Mouse (Mus musculus): ENCODE measurements at regions not wholly inside any gene's neighbourhood (a gene's known extent, or its start where the extent isn't known, plus 50 kb on each side); places are given as distances from the start of the nearest gene placed in this dataset.

DNA sequence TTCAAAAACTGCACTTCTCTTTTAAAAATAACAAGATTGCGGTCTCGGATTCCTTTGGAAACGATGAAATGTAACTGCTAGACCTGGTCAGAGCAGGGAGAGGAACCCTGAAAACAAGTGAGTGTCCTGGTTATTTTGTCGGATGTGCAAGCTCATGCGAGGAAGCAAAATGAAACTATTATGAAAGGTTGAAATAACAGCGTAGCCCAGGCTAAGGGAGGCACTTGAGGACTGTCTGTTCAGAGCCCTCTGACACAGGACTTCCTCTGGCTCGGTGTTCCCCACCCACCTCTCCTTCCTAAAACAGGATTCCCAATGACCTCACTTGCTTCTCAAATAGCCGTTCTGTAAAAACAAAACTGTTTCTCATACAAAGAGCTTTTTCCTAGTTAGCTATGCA lies 51.3 kb upstream of the S1pr1 start:
- Histone ChIP-seq H3K4me1 (ENCODE audit: control insufficient read depth, insufficient read depth, low read length) (peaks cover 15% of the 10 kb centered on the region), H3K27ac (ENCODE audit: low read depth, low read length) (peak overlapping the region; percentile 51), H3K9ac (ENCODE audit: low read depth, low read length) (no peak overlapping the region), H3K4me3 (ENCODE audit: low read depth, low read length) (no peak overlapping the region), H3K9me3 (replicated peaks; ENCODE audit: control insufficient read depth, low read length) (no peaks in the 10 kb centered on the region), H3K27me3 (ENCODE audit: control insufficient read depth, insufficient read depth, low read length) (no peaks in the 10 kb centered on the region), H3K4me2 (peak overlapping the region; percentile 23), H3K36me3 (ENCODE audit: control insufficient read depth, insufficient read depth, low read length) (no peaks in the 10 kb centered on the region)
- 47% methylated on average over 8 of the region's 8 CpGs for whole genome bisulfite sequencing (ENCODE audit: insufficient replicate concordance)
- 0 out of 2 replicates have a peak, but pooled peaks have one; percentile 64 for ATAC-seq (replicated peaks; ENCODE audit: insufficient number of reproducible peaks, low FRiP score, low TSS enrichment)

GRCm38 (mm10) chr3:115768290-115768689 lies 53.4 kb upstream of the S1pr1 start:
- Histone ChIP-seq H3K9ac (ENCODE audit: low read depth, low read length) (no peak overlapping the region), H3K4me3 (ENCODE audit: low read depth, low read length) (no peak overlapping the region), H3K27ac (ENCODE audit: low read depth, low read length) (peak overlapping the region; percentile 7; the same call in 1 of the 2 replicates), H3K4me2 (no peak overlapping the region), H3K27me3 (ENCODE audit: control insufficient read depth, insufficient read depth, low read length) (no peaks in the 10 kb centered on the region), H3K9me3 (replicated peaks; ENCODE audit: control insufficient read depth, low read length) (no peaks in the 10 kb centered on the region), H3K4me1 (ENCODE audit: control insufficient read depth, insufficient read depth, low read length) (peaks cover 9% of the 10 kb centered on the region), H3K36me3 (ENCODE audit: control insufficient read depth, insufficient read depth, low read length) (no peaks in the 10 kb centered on the region)
- no peak for ATAC-seq (replicated peaks; ENCODE audit: insufficient number of reproducible peaks, low FRiP score, low TSS enrichment)
- WGBS (ENCODE audit: insufficient replicate concordance), result 57% methylated on average over 1 of the region's 1 CpGs

GRCm38 (mm10) chr3:115768761-115769530 lies 54.1 kb upstream of the S1pr1 start:
- Histone ChIP-seq H3K27me3 (ENCODE audit: control insufficient read depth, insufficient read depth, low read length) (no peaks in the 10 kb centered on the region), H3K4me2 (no peak overlapping the region), H3K27ac (ENCODE audit: low read depth, low read length) (no peak overlapping the region), H3K36me3 (ENCODE audit: control insufficient read depth, insufficient read depth, low read length) (no peaks in the 10 kb centered on the region), H3K9ac (ENCODE audit: low read depth, low read length) (no peak overlapping the region), H3K9me3 (replicated peaks; ENCODE audit: control insufficient read depth, low read length) (no peaks in the 10 kb centered on the region), H3K4me1 (ENCODE audit: control insufficient read depth, insufficient read depth, low read length) (peaks cover 4% of the 10 kb centered on the region; the same call in 1 of the 2 replicates), H3K4me3 (ENCODE audit: low read depth, low read length) (no peak overlapping the region)
- ATAC-seq (replicated peaks; ENCODE audit: insufficient number of reproducible peaks, low FRiP score, low TSS enrichment), result no peak
- whole genome bisulfite sequencing (ENCODE audit: insufficient replicate concordance), result 70% methylated on average over 19 of the region's 19 CpGs

GRCm38 (mm10) chr3:115772676-115773075 lies 57.8 kb upstream of the S1pr1 start:
- no peak overlapping the region for H3K9ac ChIP-seq (ENCODE audit: low read depth, low read length)
- no peaks in the 10 kb centered on the region for H3K36me3 ChIP-seq (ENCODE audit: control insufficient read depth, insufficient read depth, low read length)
- H3K4me2 ChIP-seq, result no peak overlapping the region
- H3K4me3 ChIP-seq (ENCODE audit: low read depth, low read length), result no peak overlapping the region
- H3K4me1 ChIP-seq (ENCODE audit: control insufficient read depth, insufficient read depth, low read length), result 0 out of 2 replicates have a peak, but pooled peaks cover 3% of the 10 kb centered on the region
- no peak for ATAC-seq (replicated peaks; ENCODE audit: insufficient number of reproducible peaks, low FRiP score, low TSS enrichment)
- WGBS (ENCODE audit: insufficient replicate concordance), result 76% methylated on average over 5 of the region's 5 CpGs
- no peak overlapping the region for H3K27ac ChIP-seq (ENCODE audit: low read depth, low read length)
- no peaks in the 10 kb centered on the region for H3K27me3 ChIP-seq (ENCODE audit: control insufficient read depth, insufficient read depth, low read length)
- no peaks in the 10 kb centered on the region for H3K9me3 ChIP-seq (replicated peaks; ENCODE audit: control insufficient read depth, low read length)

GRCm38 (mm10) chr3:115774321-115774720 lies 59.4 kb upstream of the S1pr1 start:
- no peak overlapping the region for H3K4me2 ChIP-seq
- H3K4me3 ChIP-seq (ENCODE audit: low read depth, low read length), result no peak overlapping the region
- 78% methylated on average over 8 of the region's 8 CpGs for WGBS (ENCODE audit: insufficient replicate concordance)
- no peak overlapping the region for H3K27ac ChIP-seq (ENCODE audit: low read depth, low read length)
- 0 out of 2 replicates have a peak, but pooled peaks cover 3% of the 10 kb centered on the region for H3K4me1 ChIP-seq (ENCODE audit: control insufficient read depth, insufficient read depth, low read length)
- H3K9me3 ChIP-seq (replicated peaks; ENCODE audit: control insufficient read depth, low read length), result no peaks in the 10 kb centered on the region
- H3K9ac ChIP-seq (ENCODE audit: low read depth, low read length), result no peak overlapping the region
- H3K36me3 ChIP-seq (ENCODE audit: control insufficient read depth, insufficient read depth, low read length), result no peaks in the 10 kb centered on the region
- ATAC-seq (replicated peaks; ENCODE audit: insufficient number of reproducible peaks, low FRiP score, low TSS enrichment), result no peak
- H3K27me3 ChIP-seq (ENCODE audit: control insufficient read depth, insufficient read depth, low read length), result no peaks in the 10 kb centered on the region

DNA sequence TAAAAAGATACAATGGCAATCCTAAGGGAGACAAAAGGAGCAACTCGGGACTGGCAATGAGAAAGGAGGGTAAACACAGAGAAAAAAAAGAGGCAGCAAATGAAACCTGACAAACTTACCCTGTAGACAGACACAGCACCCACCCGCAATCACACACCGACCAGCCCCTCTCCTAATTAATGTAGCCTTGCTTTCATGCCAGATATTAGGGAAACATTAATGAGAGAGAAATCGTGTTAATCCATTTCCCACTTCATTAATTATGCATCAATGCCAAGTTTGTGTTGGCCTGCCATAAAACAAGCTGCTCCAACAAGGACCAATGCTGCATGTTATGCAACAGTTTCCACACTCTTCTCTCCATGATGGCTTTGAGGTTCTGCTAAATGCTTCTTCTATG lies 59.9 kb upstream of the S1pr1 start:
- 0 out of 2 replicates have a peak, but pooled peaks cover 3% of the 10 kb centered on the region for H3K4me1 ChIP-seq (ENCODE audit: control insufficient read depth, insufficient read depth, low read length)
- no peak overlapping the region for H3K4me3 ChIP-seq (ENCODE audit: low read depth, low read length)
- no peaks in the 10 kb centered on the region for H3K27me3 ChIP-seq (ENCODE audit: control insufficient read depth, insufficient read depth, low read length)
- 66% methylated on average over 4 of the region's 4 CpGs for WGBS (ENCODE audit: insufficient replicate concordance)
- no peaks in the 10 kb centered on the region for H3K9me3 ChIP-seq (replicated peaks; ENCODE audit: control insufficient read depth, low read length)
- no peaks in the 10 kb centered on the region for H3K36me3 ChIP-seq (ENCODE audit: control insufficient read depth, insufficient read depth, low read length)
- no peak overlapping the region for H3K4me2 ChIP-seq
- H3K9ac ChIP-seq (ENCODE audit: low read depth, low read length), result no peak overlapping the region
- no peak for ATAC-seq (replicated peaks; ENCODE audit: insufficient number of reproducible peaks, low FRiP score, low TSS enrichment)
- H3K27ac ChIP-seq (ENCODE audit: low read depth, low read length), result no peak overlapping the region

GRCm38 (mm10) chr3:115779144-115779890 lies 64.4 kb upstream of the S1pr1 start:
- no peaks in the 10 kb centered on the region for H3K9me3 ChIP-seq (replicated peaks; ENCODE audit: control insufficient read depth, low read length)
- peaks cover 6% of the 10 kb centered on the region for H3K4me1 ChIP-seq (ENCODE audit: control insufficient read depth, insufficient read depth, low read length)
- no peaks in the 10 kb centered on the region for H3K36me3 ChIP-seq (ENCODE audit: control insufficient read depth, insufficient read depth, low read length)
- ATAC-seq (replicated peaks; ENCODE audit: insufficient number of reproducible peaks, low FRiP score, low TSS enrichment), result no peak
- WGBS (ENCODE audit: insufficient replicate concordance), result 83% methylated on average over 10 of the region's 10 CpGs
- no peak overlapping the region for H3K4me3 ChIP-seq (ENCODE audit: low read depth, low read length)
- H3K27me3 ChIP-seq (ENCODE audit: control insufficient read depth, insufficient read depth, low read length), result no peaks in the 10 kb centered on the region
- H3K4me2 ChIP-seq, result no peak overlapping the region
- no peak overlapping the region for H3K9ac ChIP-seq (ENCODE audit: low read depth, low read length)
- no peak overlapping the region for H3K27ac ChIP-seq (ENCODE audit: low read depth, low read length)

- 75% methylated on average over 5 of the region's 5 CpGs for WGBS (ENCODE audit: insufficient replicate concordance)
- Histone ChIP-seq H3K9me3 (replicated peaks; ENCODE audit: control insufficient read depth, low read length) (no peaks in the 10 kb centered on the region), H3K36me3 (ENCODE audit: control insufficient read depth, insufficient read depth, low read length) (no peaks in the 10 kb centered on the region), H3K4me1 (ENCODE audit: control insufficient read depth, insufficient read depth, low read length) (peaks cover 6% of the 10 kb centered on the region), H3K27ac (ENCODE audit: low read depth, low read length) (no peak overlapping the region), H3K4me3 (ENCODE audit: low read depth, low read length) (no peak overlapping the region), H3K27me3 (ENCODE audit: control insufficient read depth, insufficient read depth, low read length) (no peaks in the 10 kb centered on the region), H3K4me2 (no peak overlapping the region), H3K9ac (ENCODE audit: low read depth, low read length) (no peak overlapping the region)
- ATAC-seq (replicated peaks; ENCODE audit: insufficient number of reproducible peaks, low FRiP score, low TSS enrichment), result no peak
These were observed 65.0 kb upstream of the S1pr1 start for GRCm38 (mm10) chr3:115779906-115780305.

All from heart, embryonic 11.5 days (tissue).